Mouse (Mus musculus): ENCODE measurements around the gene Plekhm3. TPM values are rescaled to one million over a fixed set of nuclear protein-coding genes. Genes with fewer than 3 reads are reported as not detected.
A peak's percentile ranks its signal among the peaks of the same experiment; 100 is the strongest.

Gene Plekhm3
- polyA plus RNA-seq, 1 experiment from 2014 or later = 16.0 TPM

GRCm38 (mm10) chr1:64809085-64809484 is 147.5 kb downstream of the Plekhm3 start:
- 91% methylated on average over 2 of the region's 2 CpGs for WGBS (ENCODE audit: missing documents)
- Histone ChIP-seq H3K79me2 (ENCODE audit: inconsistent target) (no peaks in the 10 kb centered on the region), H3K4me3 (ENCODE audit: inconsistent target) (no peak overlapping the region), H3K27ac (no peak overlapping the region), H3K36me3 (ENCODE audit: inconsistent target) (peaks cover 15% of the 10 kb centered on the region; the same call in 1 of the 2 replicates)

GRCm38 (mm10) chr1:64807766-64808165 is 148.9 kb downstream of the Plekhm3 start:
- H3K27ac ChIP-seq = no peak overlapping the region
- 86% methylated on average over 1 of the region's 1 CpGs for WGBS (ENCODE audit: missing documents)
- H3K4me3 ChIP-seq (ENCODE audit: inconsistent target) = no peak overlapping the region
- peaks cover 17% of the 10 kb centered on the region; the same call in 1 of the 2 replicates for H3K36me3 ChIP-seq (ENCODE audit: inconsistent target)
- no peaks in the 10 kb centered on the region for H3K79me2 ChIP-seq (ENCODE audit: inconsistent target)

GRCm38 (mm10) chr1:64805217-64805616 is 151.4 kb downstream of the Plekhm3 start:
- H3K36me3 ChIP-seq (ENCODE audit: inconsistent target) = peaks cover 16% of the 10 kb centered on the region; the same call in 1 of the 2 replicates
- no peaks in the 10 kb centered on the region for H3K79me2 ChIP-seq (ENCODE audit: inconsistent target)
- H3K4me3 ChIP-seq (ENCODE audit: inconsistent target) = no peak overlapping the region
- H3K27ac ChIP-seq = no peak overlapping the region
- whole genome bisulfite sequencing (ENCODE audit: missing documents) = 86% methylated on average over 2 of the region's 2 CpGs

- no peaks in the 10 kb centered on the region for H3K79me2 ChIP-seq (ENCODE audit: inconsistent target)
- WGBS (ENCODE audit: missing documents) = 94% methylated on average over 6 of the region's 6 CpGs
- H3K27ac ChIP-seq = no peak overlapping the region
- peaks cover 14% of the 10 kb centered on the region; the same call in 1 of the 2 replicates for H3K36me3 ChIP-seq (ENCODE audit: inconsistent target)
- H3K4me3 ChIP-seq (ENCODE audit: inconsistent target) = no peak overlapping the region
Measured at GRCm38 (mm10) chr1:64802631-64803030, 154.0 kb downstream of the Plekhm3 start.

- no peak overlapping the region for H3K4me3 ChIP-seq (ENCODE audit: inconsistent target)
- H3K36me3 ChIP-seq (ENCODE audit: inconsistent target) = peaks cover 46% of the 10 kb centered on the region
- 0 out of 2 replicates have a peak, but pooled peaks cover 4% of the 10 kb centered on the region for H3K79me2 ChIP-seq (ENCODE audit: inconsistent target)
- 41% methylated on average over 3 of the region's 3 CpGs for WGBS (ENCODE audit: missing documents)
- 0 out of 2 replicates have a peak overlapping the region, but pooled peaks have one; percentile 52 for H3K27ac ChIP-seq
Measured at GRCm38 (mm10) chr1:64797621-64798020, 159.0 kb downstream of the Plekhm3 start.

- 0 out of 2 replicates have a peak, but pooled peaks cover 4% of the 10 kb centered on the region for H3K79me2 ChIP-seq (ENCODE audit: inconsistent target)
- peaks cover 41% of the 10 kb centered on the region for H3K36me3 ChIP-seq (ENCODE audit: inconsistent target)
- H3K4me3 ChIP-seq (ENCODE audit: inconsistent target) = no peak overlapping the region
- WGBS (ENCODE audit: missing documents) = 48% methylated on average over 6 of the region's 6 CpGs
- peak overlapping the region; percentile 52 for H3K27ac ChIP-seq
Measured at GRCm38 (mm10) chr1:64796867-64797582, 159.6 kb downstream of the Plekhm3 start.

GRCm38 (mm10) chr1:64795284-64796040 is 161.2 kb downstream of the Plekhm3 start:
- 93% methylated on average over 8 of the region's 8 CpGs for WGBS (ENCODE audit: missing documents)
- H3K79me2 ChIP-seq (ENCODE audit: inconsistent target) = 0 out of 2 replicates have a peak, but pooled peaks cover 4% of the 10 kb centered on the region
- H3K36me3 ChIP-seq (ENCODE audit: inconsistent target) = peaks cover 36% of the 10 kb centered on the region
- H3K4me3 ChIP-seq (ENCODE audit: inconsistent target) = no peak overlapping the region
- H3K27ac ChIP-seq = no peak overlapping the region

- H3K27ac ChIP-seq = no peak overlapping the region
- no peak overlapping the region for H3K4me3 ChIP-seq (ENCODE audit: inconsistent target)
- peaks cover 36% of the 10 kb centered on the region for H3K36me3 ChIP-seq (ENCODE audit: inconsistent target)
- H3K79me2 ChIP-seq (ENCODE audit: inconsistent target) = 0 out of 2 replicates have a peak, but pooled peaks cover 4% of the 10 kb centered on the region
- WGBS (ENCODE audit: missing documents) = 90% methylated on average over 11 of the region's 11 CpGs
Measured at GRCm38 (mm10) chr1:64794096-64794495, 162.5 kb downstream of the Plekhm3 start.

- H3K4me3 ChIP-seq (ENCODE audit: inconsistent target) = no peak overlapping the region
- H3K79me2 ChIP-seq (ENCODE audit: inconsistent target) = 0 out of 2 replicates have a peak, but pooled peaks cover 4% of the 10 kb centered on the region
- WGBS (ENCODE audit: missing documents) = 69% methylated on average over 4 of the region's 4 CpGs
- H3K27ac ChIP-seq = no peak overlapping the region
- H3K36me3 ChIP-seq (ENCODE audit: inconsistent target) = peaks cover 36% of the 10 kb centered on the region
Measured at GRCm38 (mm10) chr1:64793234-64793530, 163.4 kb downstream of the Plekhm3 start.

GRCm38 (mm10) chr1:64792521-64793233 is 163.9 kb downstream of the Plekhm3 start:
- 0 out of 2 replicates have a peak, but pooled peaks cover 4% of the 10 kb centered on the region for H3K79me2 ChIP-seq (ENCODE audit: inconsistent target)

GRCm38 (mm10) chr1:64791826-64792225 is 164.8 kb downstream of the Plekhm3 start:
- Histone ChIP-seq H3K27ac (no peak overlapping the region), H3K4me3 (ENCODE audit: inconsistent target) (no peak overlapping the region), H3K79me2 (ENCODE audit: inconsistent target) (0 out of 2 replicates have a peak, but pooled peaks cover 3% of the 10 kb centered on the region), H3K36me3 (ENCODE audit: inconsistent target) (peaks cover 36% of the 10 kb centered on the region)
- WGBS (ENCODE audit: missing documents) = 42% methylated on average over 6 of the region's 6 CpGs

More at GRCm38 (mm10) chr1:64792521-64793233, 163.9 kb downstream of the Plekhm3 start:
- 76% methylated on average over 11 of the region's 11 CpGs for WGBS (ENCODE audit: missing documents)
- H3K4me3 ChIP-seq (ENCODE audit: inconsistent target) = no peak overlapping the region
- no peak overlapping the region for H3K27ac ChIP-seq
- H3K36me3 ChIP-seq (ENCODE audit: inconsistent target) = peaks cover 36% of the 10 kb centered on the region

GRCm38 (mm10) chr1:64790806-64791790 is 165.5 kb downstream of the Plekhm3 start:
- 43% methylated on average over 9 of the region's 9 CpGs for WGBS (ENCODE audit: missing documents)
- H3K27ac ChIP-seq = no peak overlapping the region
- H3K4me3 ChIP-seq (ENCODE audit: inconsistent target) = no peak overlapping the region
- peaks cover 35% of the 10 kb centered on the region for H3K36me3 ChIP-seq (ENCODE audit: inconsistent target)
- no peaks in the 10 kb centered on the region for H3K79me2 ChIP-seq (ENCODE audit: inconsistent target)

GRCm38 (mm10) chr1:64787701-64788515 is 168.7 kb downstream of the Plekhm3 start:
- H3K4me3 ChIP-seq (ENCODE audit: inconsistent target) = no peak overlapping the region
- peaks cover 4% of the 10 kb centered on the region; the same call in 1 of the 2 replicates for H3K36me3 ChIP-seq (ENCODE audit: inconsistent target)
- no peaks in the 10 kb centered on the region for H3K79me2 ChIP-seq (ENCODE audit: inconsistent target)
- H3K27ac ChIP-seq = no peak overlapping the region
- 92% methylated on average over 6 of the region's 6 CpGs for WGBS (ENCODE audit: missing documents)
